Mouse (Mus musculus) neutrophil, adult 65 days (primary cell): ENCODE results near the gene Pex7. TPM values are rescaled to one million over a fixed set of nuclear protein-coding genes. Genes with fewer than 3 reads are reported as not detected.

Experiments
- total RNA-seq: library from RNA; stranded (reverse); gene quantifications from 2 replicates; pipeline ENCODE4 v1.2.4, GENCODE M21; 2023

Pex7 gene
- 15.6 and 16.6 TPM in 2 replicates for total RNA-seq

GRCm38 (mm10) chr10:19907246-19907804 lies at the start of gene Pex7:
Pex7 (minus strand) TSS chr10:19907689.

GRCm38 (mm10) chr10:19934384-19935294 lies 27.1 kb upstream of the Pex7 start, which contains the start of gene Map3k5:
Map3k5 (plus strand) TSS chr10:19934472.

GRCm38 (mm10) chr10:19850998-19851691 lies 56.3 kb downstream of the Pex7 start, which contains the start of gene Slc35d3:
Slc35d3 (minus strand) TSS chr10:19851459.

Other genes with a start within 250 kb of the Pex7 start
- not detected in 2 replicates for gene Il20ra, start 195.1 kb downstream of the Pex7 start, total RNA-seq
- gene Slc35d3, start 56.2 kb downstream of the Pex7 start, total RNA-seq: 0.14 and 0.41 TPM in 2 replicates
- 132 and 259 TPM in 2 replicates for gene Map3k5, start 26.8 kb upstream of the Pex7 start, total RNA-seq
- 2.3 and 3.3 TPM in 2 replicates for gene Map7, start 240.8 kb upstream of the Pex7 start, total RNA-seq